Mouse (Mus musculus) small intestine, adult 2 months (tissue): ENCODE data around the gene Il12rb2.

Source experiments
- CTCF ChIP-seq: fragments of 200-500 bp; IDR thresholded peaks from 2 replicates; pipeline ENCODE4 v1.5.1; 2012; ENCODE audit warnings: low read depth, mild to moderate bottlenecking, control low read depth, inconsistent platforms, low read length, moderate library complexity, mixed read lengths; ENCODE audit not compliant: insufficient replicate concordance, insufficient read length; ENCODE audit errors: extremely low read depth
- POLR2A ChIP-seq: fragments of 200-500 bp; IDR thresholded peaks from 2 replicates; pipeline ENCODE4 v1.6.1; 2012; ENCODE audit warnings: low read depth, mild to moderate bottlenecking, control low read depth, inconsistent platforms, low read length, moderate library complexity

- TF ChIP-seq CTCF (no peak), POLR2A (no peak)
Observed at GRCm38 (mm10) chr6:67268983-67269382, 107.0 kb downstream of the Il12rb2 start.
